Mouse (Mus musculus): ENCODE results near the gene Tbc1d17. TPM values are rescaled to one million over a fixed set of nuclear protein-coding genes. Genes with fewer than 3 reads are reported as not detected.
A peak's percentile ranks its signal among the peaks of the same experiment; 100 is the strongest.

Gene Tbc1d17
- polyA plus RNA-seq, 1 experiment from 2014 or later: 91.1 TPM

MicroRNAs encoded within 50 kb of the gene (microRNA counts, 519-probe panel; counts per million panel counts)
- microRNA mmu-miR-707: 1,255 counts per million, percentile 77 among the panel's probes with 10 or more counts

Other genes with a start within 250 kb of the Tbc1d17 start
- gene Myh14, start 178.2 kb downstream of the Tbc1d17 start, polyA plus RNA-seq (2016; fragmentation: Nextera tagmentation; extraction: Ambion mirVana): 1.5 and 2.4 TPM in 2 replicates
- gene Izumo2, start 140.3 kb downstream of the Tbc1d17 start, polyA plus RNA-seq (2016; fragmentation: Nextera tagmentation; extraction: Ambion mirVana): not detected in 2 replicates
- 45.3 and 46.6 TPM in 2 replicates for gene Vrk3, start 100.7 kb downstream of the Tbc1d17 start, polyA plus RNA-seq (2016; fragmentation: Nextera tagmentation; extraction: Ambion mirVana)
- 3.6 and 4.0 TPM in 2 replicates for gene Zfp473, start 98.0 kb downstream of the Tbc1d17 start, polyA plus RNA-seq (2016; fragmentation: Nextera tagmentation; extraction: Ambion mirVana)
- 135 and 158 TPM in 2 replicates for gene Nup62, start 33.0 kb downstream of the Tbc1d17 start, polyA plus RNA-seq (2016; fragmentation: Nextera tagmentation; extraction: Ambion mirVana)
- 1.7 and 1.9 TPM in 2 replicates for gene Il4i1, start 32.7 kb downstream of the Tbc1d17 start, polyA plus RNA-seq (2016; fragmentation: Nextera tagmentation; extraction: Ambion mirVana)
- 4.6 TPM in 2 replicates for gene Atf5, start 32.4 kb downstream of the Tbc1d17 start, polyA plus RNA-seq (2016; fragmentation: Nextera tagmentation; extraction: Ambion mirVana)
- 81.7 and 93.3 TPM in 2 replicates for gene Akt1s1, start 88 bp downstream of the Tbc1d17 start, polyA plus RNA-seq (2016; fragmentation: Nextera tagmentation; extraction: Ambion mirVana)
- gene Pnkp, start 8.1 kb upstream of the Tbc1d17 start, polyA plus RNA-seq (2016; fragmentation: Nextera tagmentation; extraction: Ambion mirVana): 36.3 and 40.2 TPM in 2 replicates
- gene Ptov1, start 20.7 kb upstream of the Tbc1d17 start, polyA plus RNA-seq (2016; fragmentation: Nextera tagmentation; extraction: Ambion mirVana): 478 and 579 TPM in 2 replicates
- gene Med25, start 43.6 kb upstream of the Tbc1d17 start, polyA plus RNA-seq (2016; fragmentation: Nextera tagmentation; extraction: Ambion mirVana): 187 and 223 TPM in 2 replicates
- 24.4 and 28.4 TPM in 2 replicates for gene Fuz, start 47.0 kb upstream of the Tbc1d17 start, polyA plus RNA-seq (2016; fragmentation: Nextera tagmentation; extraction: Ambion mirVana)
- 80.7 and 93.1 TPM in 2 replicates for gene Ap2a1, start 80.4 kb upstream of the Tbc1d17 start, polyA plus RNA-seq (2016; fragmentation: Nextera tagmentation; extraction: Ambion mirVana)
- 0.08 TPM in 1 of 2 replicates, not detected in the other for gene Tsks, start 94.1 kb upstream of the Tbc1d17 start, polyA plus RNA-seq (2016; fragmentation: Nextera tagmentation; extraction: Ambion mirVana)
- 22.4 and 26.8 TPM in 2 replicates for gene Cpt1c, start 125.8 kb upstream of the Tbc1d17 start, polyA plus RNA-seq (2016; fragmentation: Nextera tagmentation; extraction: Ambion mirVana)
- gene Prmt1, start 137.5 kb upstream of the Tbc1d17 start, polyA plus RNA-seq (2016; fragmentation: Nextera tagmentation; extraction: Ambion mirVana): 843 and 861 TPM in 2 replicates
- 76.7 and 78.1 TPM in 2 replicates for gene Irf3, start 148.6 kb upstream of the Tbc1d17 start, polyA plus RNA-seq (2016; fragmentation: Nextera tagmentation; extraction: Ambion mirVana)
- 69.6 and 73.9 TPM in 2 replicates for gene Bcl2l12, start 149.6 kb upstream of the Tbc1d17 start, polyA plus RNA-seq (2016; fragmentation: Nextera tagmentation; extraction: Ambion mirVana)
- gene Scaf1, start 167.3 kb upstream of the Tbc1d17 start, polyA plus RNA-seq (2016; fragmentation: Nextera tagmentation; extraction: Ambion mirVana): 44.0 and 49.9 TPM in 2 replicates
- gene Rras, start 168.9 kb upstream of the Tbc1d17 start, polyA plus RNA-seq (2016; fragmentation: Nextera tagmentation; extraction: Ambion mirVana): 24.4 and 24.8 TPM in 2 replicates
- gene Prr12, start 203.8 kb upstream of the Tbc1d17 start, polyA plus RNA-seq (2016; fragmentation: Nextera tagmentation; extraction: Ambion mirVana): 11.9 and 13.4 TPM in 2 replicates
- gene Nosip, start 213.3 kb upstream of the Tbc1d17 start, polyA plus RNA-seq (2016; fragmentation: Nextera tagmentation; extraction: Ambion mirVana): 67.8 and 70.7 TPM in 2 replicates
- 16.9 and 18.6 TPM in 2 replicates for gene Prrg2, start 213.6 kb upstream of the Tbc1d17 start, polyA plus RNA-seq (2016; fragmentation: Nextera tagmentation; extraction: Ambion mirVana)
- 127 and 135 TPM in 2 replicates for gene Rcn3, start 243.1 kb upstream of the Tbc1d17 start, polyA plus RNA-seq (2016; fragmentation: Nextera tagmentation; extraction: Ambion mirVana)

Measured in hindbrain, embryonic 10.5 days (tissue).